Mouse (Mus musculus): Measurements from ENCODE around the gene Itga6. TPM values are rescaled to one million over a fixed set of nuclear protein-coding genes. Genes with fewer than 3 reads are reported as not detected.

The Itga6 gene
- total and polyA plus RNA-seq, 3 experiments, result 0.38 to 2.6 (median 1.1) TPM

- Histone ChIP-seq H3K9me3 (replicated peaks) (no peaks in the 10 kb centered on the region), H3K4me3 (ENCODE audit: low read depth, low read length) (no peak overlapping the region), H3K4me1 (ENCODE audit: insufficient read depth, low read depth, low read length) (0 out of 2 replicates have a peak, but pooled peaks cover 3% of the 10 kb centered on the region), H3K27me3 (ENCODE audit: insufficient read depth, low read length) (peaks cover 7% of the 10 kb centered on the region), H3K36me3 (replicated peaks) (no peaks in the 10 kb centered on the region)
- TF ChIP-seq POLR2AphosphoS5 (IDR thresholded peaks at IDR 0.05; ENCODE audit: insufficient replicate concordance, low read depth, low read length) (no peak), GATA2 (IDR thresholded peaks at IDR 0.05; ENCODE audit: borderline replicate concordance, low read depth, low read length) (no peak), GATA1 (IDR thresholded peaks at IDR 0.05; ENCODE audit: borderline replicate concordance, low read length) (no peak), TAL1 (conservative IDR thresholded peaks at IDR 0.05; ENCODE audit: low read depth, low read length) (no peak), CTCF (IDR thresholded peaks at IDR 0.05; ENCODE audit: low read depth, low read length) (no peak)
- ATAC-seq (ENCODE audit: extremely low read depth, insufficient number of reproducible peaks, low FRiP score, poor library complexity, severe bottlenecking) (no peak), DNase-seq (ENCODE audit: low spot score) (no peak)
These were observed 11.7 kb downstream of the Itga6 start for GRCm38 (mm10) chr2:71757098-71757497.

DNA sequence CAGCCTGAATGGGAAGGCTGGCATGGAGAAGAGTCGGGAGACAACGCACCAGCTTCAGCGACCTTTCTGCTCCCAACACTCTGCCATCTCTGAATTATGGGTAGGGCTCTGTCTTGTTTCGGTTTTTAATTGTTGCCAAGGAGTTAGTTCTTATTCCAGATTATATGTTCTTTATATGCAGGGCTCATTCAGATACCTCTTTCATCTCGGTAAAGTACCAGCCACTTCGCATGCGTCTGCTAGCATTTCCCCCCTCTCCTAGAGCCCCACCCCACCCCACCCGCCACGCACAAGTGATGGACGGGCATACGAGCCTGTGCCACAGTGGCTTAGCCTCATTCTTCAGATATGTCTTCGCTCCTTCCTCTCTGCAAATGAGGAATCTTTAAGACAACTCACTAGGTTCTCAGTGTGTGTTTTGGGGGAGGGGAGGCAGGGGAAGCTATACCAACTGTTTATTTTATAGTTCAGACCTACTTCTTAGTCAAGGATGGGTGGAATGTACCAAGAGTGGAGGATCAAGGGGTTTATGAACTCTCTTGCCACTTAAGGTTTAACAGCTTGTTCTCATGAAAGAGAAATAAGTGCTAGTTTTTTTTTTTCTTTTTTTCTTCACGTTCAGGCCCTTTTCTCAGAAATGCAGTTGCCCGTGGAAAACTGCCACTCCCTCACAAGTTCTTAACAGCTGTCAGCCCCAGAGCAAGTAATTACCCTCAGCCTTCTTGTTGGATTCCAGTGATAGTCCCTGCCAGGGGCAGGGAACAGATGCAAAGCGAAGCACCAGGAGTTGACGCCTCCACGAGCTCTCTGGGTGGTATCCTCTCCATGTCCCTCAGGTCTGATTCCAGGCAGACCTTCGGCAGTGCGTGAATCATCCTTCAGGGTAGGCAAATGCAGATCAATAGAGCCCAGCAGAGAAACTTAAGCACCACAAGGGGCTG lies 13.4 kb downstream of the Itga6 start:
- Histone ChIP-seq H3K4me3 (ENCODE audit: low read depth, low read length) (no peak overlapping the region), H3K9me3 (replicated peaks) (no peaks in the 10 kb centered on the region), H3K4me1 (ENCODE audit: insufficient read depth, low read depth, low read length) (0 out of 2 replicates have a peak, but pooled peaks cover 3% of the 10 kb centered on the region), H3K36me3 (replicated peaks) (no peaks in the 10 kb centered on the region), H3K27me3 (ENCODE audit: insufficient read depth, low read length) (peaks cover 7% of the 10 kb centered on the region)
- no peak for ATAC-seq (ENCODE audit: extremely low read depth, insufficient number of reproducible peaks, low FRiP score, poor library complexity, severe bottlenecking)
- TF ChIP-seq GATA1 (IDR thresholded peaks at IDR 0.05; ENCODE audit: borderline replicate concordance, low read length), result no peak
- TF ChIP-seq TAL1 (conservative IDR thresholded peaks at IDR 0.05; ENCODE audit: low read depth, low read length), result no peak
- no peak for TF ChIP-seq CTCF (IDR thresholded peaks at IDR 0.05; ENCODE audit: low read depth, low read length)
- no peak for TF ChIP-seq POLR2AphosphoS5 (IDR thresholded peaks at IDR 0.05; ENCODE audit: insufficient replicate concordance, low read depth, low read length)
- no peak for TF ChIP-seq GATA2 (IDR thresholded peaks at IDR 0.05; ENCODE audit: borderline replicate concordance, low read depth, low read length)
- DNase-seq (ENCODE audit: low spot score), result no peak

DNA sequence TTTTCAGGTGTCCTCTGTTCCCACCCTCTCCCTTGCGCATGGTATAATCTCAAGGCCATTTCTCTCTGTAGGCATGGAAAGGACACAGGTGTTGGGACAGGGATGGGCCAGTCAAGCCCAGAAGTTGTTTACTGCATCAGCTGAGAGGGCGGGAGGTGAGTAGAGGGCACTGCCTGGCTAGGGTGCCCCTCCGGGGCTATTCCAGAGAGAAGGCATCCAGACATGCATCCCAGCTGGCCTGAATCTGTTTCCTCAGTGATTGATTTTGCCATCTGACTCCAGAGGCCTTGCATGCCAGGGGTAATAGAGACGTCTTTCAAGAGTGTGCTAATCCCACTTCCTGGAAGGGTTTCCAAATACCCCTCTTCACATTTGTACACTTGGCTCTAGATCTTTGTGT lies 14.7 kb downstream of the Itga6 start:
- 0 out of 2 replicates have a peak, but pooled peaks cover 3% of the 10 kb centered on the region for H3K4me1 ChIP-seq (ENCODE audit: insufficient read depth, low read depth, low read length)
- no peak for DNase-seq (ENCODE audit: low spot score)
- H3K4me3 ChIP-seq (ENCODE audit: low read depth, low read length), result no peak overlapping the region
- no peak for ATAC-seq (ENCODE audit: extremely low read depth, insufficient number of reproducible peaks, low FRiP score, poor library complexity, severe bottlenecking)
- TF ChIP-seq TAL1 (conservative IDR thresholded peaks at IDR 0.05; ENCODE audit: low read depth, low read length) (no peak), POLR2AphosphoS5 (IDR thresholded peaks at IDR 0.05; ENCODE audit: insufficient replicate concordance, low read depth, low read length) (no peak)
- no peaks in the 10 kb centered on the region for H3K9me3 ChIP-seq (replicated peaks)
- peaks cover 7% of the 10 kb centered on the region for H3K27me3 ChIP-seq (ENCODE audit: insufficient read depth, low read length)
- no peaks in the 10 kb centered on the region for H3K36me3 ChIP-seq (replicated peaks)

DNA sequence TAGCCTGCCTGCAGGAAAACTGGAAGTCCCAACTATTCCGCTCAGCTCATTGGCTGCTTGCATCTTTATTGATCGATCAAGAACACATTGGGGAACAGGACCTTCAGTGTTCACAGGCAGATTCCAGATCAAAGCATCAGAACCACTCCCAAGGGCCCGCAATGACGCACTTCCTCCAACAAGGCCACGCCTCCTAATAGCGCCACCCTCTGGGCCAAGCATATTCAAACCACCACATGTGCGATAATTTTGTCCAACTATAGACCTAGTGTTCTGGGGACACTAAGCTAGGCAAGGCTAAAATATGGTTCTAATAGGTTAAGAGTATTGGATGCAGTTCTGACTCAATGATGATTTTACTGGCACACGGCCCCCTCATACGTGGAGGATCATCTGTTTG lies 15.7 kb downstream of the Itga6 start:
- DNase-seq (ENCODE audit: low spot score) (no peak), ATAC-seq (ENCODE audit: extremely low read depth, insufficient number of reproducible peaks, low FRiP score, poor library complexity, severe bottlenecking) (no peak)
- Histone ChIP-seq H3K27me3 (ENCODE audit: insufficient read depth, low read length) (peaks cover 7% of the 10 kb centered on the region), H3K4me3 (ENCODE audit: low read depth, low read length) (no peak overlapping the region), H3K36me3 (replicated peaks) (no peaks in the 10 kb centered on the region), H3K9me3 (replicated peaks) (no peaks in the 10 kb centered on the region), H3K4me1 (ENCODE audit: insufficient read depth, low read depth, low read length) (0 out of 2 replicates have a peak, but pooled peaks cover 3% of the 10 kb centered on the region)
- TF ChIP-seq GATA2 (IDR thresholded peaks at IDR 0.05; ENCODE audit: borderline replicate concordance, low read depth, low read length) (no peak), GATA1 (IDR thresholded peaks at IDR 0.05; ENCODE audit: borderline replicate concordance, low read length) (no peak), CTCF (IDR thresholded peaks at IDR 0.05; ENCODE audit: low read depth, low read length) (no peak), TAL1 (conservative IDR thresholded peaks at IDR 0.05; ENCODE audit: low read depth, low read length) (no peak), POLR2AphosphoS5 (IDR thresholded peaks at IDR 0.05; ENCODE audit: insufficient replicate concordance, low read depth, low read length) (no peak)

DNA sequence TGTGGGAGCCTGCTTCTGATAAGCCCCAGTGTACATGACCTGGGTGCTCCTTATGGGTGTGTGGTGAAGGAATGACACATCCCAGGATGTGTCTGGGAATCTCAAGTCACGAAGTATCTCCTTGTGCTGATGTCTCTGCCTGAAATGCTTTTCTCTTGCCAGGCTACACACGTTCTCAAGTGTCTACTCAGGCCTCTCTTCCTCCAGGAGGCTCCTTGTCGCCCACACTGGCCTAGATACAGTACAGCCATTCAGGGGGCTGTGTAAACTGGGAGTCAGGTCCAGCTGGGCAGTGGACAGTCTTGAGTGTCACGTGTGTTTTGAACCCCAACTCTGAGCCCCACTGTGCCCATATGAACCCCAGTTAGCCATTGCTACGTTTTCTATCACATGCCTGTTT lies 19.1 kb downstream of the Itga6 start:
- no peaks in the 10 kb centered on the region for H3K4me1 ChIP-seq (ENCODE audit: insufficient read depth, low read depth, low read length)
- H3K9me3 ChIP-seq (replicated peaks), result no peaks in the 10 kb centered on the region
- no peak overlapping the region for H3K4me3 ChIP-seq (ENCODE audit: low read depth, low read length)
- 0 out of 2 replicates have a peak, but pooled peaks cover 2% of the 10 kb centered on the region for H3K27me3 ChIP-seq (ENCODE audit: insufficient read depth, low read length)
- TF ChIP-seq GATA1 (IDR thresholded peaks at IDR 0.05; ENCODE audit: borderline replicate concordance, low read length) (no peak), POLR2AphosphoS5 (IDR thresholded peaks at IDR 0.05; ENCODE audit: insufficient replicate concordance, low read depth, low read length) (no peak), GATA2 (IDR thresholded peaks at IDR 0.05; ENCODE audit: borderline replicate concordance, low read depth, low read length) (no peak), CTCF (IDR thresholded peaks at IDR 0.05; ENCODE audit: low read depth, low read length) (no peak), TAL1 (conservative IDR thresholded peaks at IDR 0.05; ENCODE audit: low read depth, low read length) (no peak)
- ATAC-seq (ENCODE audit: extremely low read depth, insufficient number of reproducible peaks, low FRiP score, poor library complexity, severe bottlenecking), result no peak
- no peaks in the 10 kb centered on the region for H3K36me3 ChIP-seq (replicated peaks)
- DNase-seq (ENCODE audit: low spot score), result no peak

DNA sequence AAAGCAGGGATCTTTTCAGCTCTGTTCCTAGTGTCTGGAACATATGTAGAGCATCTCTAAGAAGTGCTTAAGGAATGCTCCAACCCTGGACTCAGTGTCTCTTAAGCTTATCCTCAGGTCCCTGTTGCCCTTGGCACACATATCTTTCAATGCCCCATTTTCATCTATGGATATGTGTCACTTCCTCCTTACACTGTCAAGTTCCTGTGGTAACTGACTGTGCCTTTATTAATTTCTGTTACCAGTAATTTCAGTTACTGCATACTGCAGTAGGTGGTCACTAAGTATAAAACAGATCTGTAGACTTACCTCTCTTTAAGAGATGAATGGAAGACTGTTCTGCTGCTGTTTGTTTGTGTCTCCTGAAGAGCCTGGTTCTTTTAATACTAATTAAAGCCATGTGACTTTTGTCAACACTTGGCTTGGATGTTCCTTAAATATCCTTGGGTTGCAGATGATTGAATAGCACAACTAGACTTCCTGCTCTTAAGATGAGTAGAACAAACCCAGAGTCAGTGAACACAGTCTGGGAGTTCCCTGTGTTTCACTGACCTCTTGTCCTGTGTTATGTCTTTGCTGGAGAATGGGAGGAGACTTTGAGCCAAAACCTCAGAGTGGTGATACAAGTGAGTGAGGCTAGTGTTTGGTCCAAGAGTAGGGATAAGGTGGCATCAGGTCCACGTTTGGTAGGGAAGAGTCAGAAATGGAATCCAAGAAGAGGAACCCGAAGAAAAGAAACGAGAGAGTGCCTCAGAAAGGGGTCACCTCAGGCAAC lies 19.7 kb downstream of the Itga6 start:
- no peak for DNase-seq (ENCODE audit: low spot score)
- Histone ChIP-seq H3K9me3 (replicated peaks) (no peaks in the 10 kb centered on the region), H3K4me1 (ENCODE audit: insufficient read depth, low read depth, low read length) (no peaks in the 10 kb centered on the region), H3K36me3 (replicated peaks) (no peaks in the 10 kb centered on the region), H3K4me3 (ENCODE audit: low read depth, low read length) (no peak overlapping the region), H3K27me3 (ENCODE audit: insufficient read depth, low read length) (0 out of 2 replicates have a peak, but pooled peaks cover 2% of the 10 kb centered on the region)
- no peak for ATAC-seq (ENCODE audit: extremely low read depth, insufficient number of reproducible peaks, low FRiP score, poor library complexity, severe bottlenecking)
- no peak for TF ChIP-seq GATA2 (IDR thresholded peaks at IDR 0.05; ENCODE audit: borderline replicate concordance, low read depth, low read length)
